Mouse (Mus musculus): Measurements from ENCODE around the gene Tanc2. TPM values are rescaled to one million over a fixed set of nuclear protein-coding genes. Genes with fewer than 3 reads are reported as not detected.

Tanc2 gene
- total RNA-seq, 4 experiments from 2014 or later = 135 to 166 (median 155) TPM

DNA sequence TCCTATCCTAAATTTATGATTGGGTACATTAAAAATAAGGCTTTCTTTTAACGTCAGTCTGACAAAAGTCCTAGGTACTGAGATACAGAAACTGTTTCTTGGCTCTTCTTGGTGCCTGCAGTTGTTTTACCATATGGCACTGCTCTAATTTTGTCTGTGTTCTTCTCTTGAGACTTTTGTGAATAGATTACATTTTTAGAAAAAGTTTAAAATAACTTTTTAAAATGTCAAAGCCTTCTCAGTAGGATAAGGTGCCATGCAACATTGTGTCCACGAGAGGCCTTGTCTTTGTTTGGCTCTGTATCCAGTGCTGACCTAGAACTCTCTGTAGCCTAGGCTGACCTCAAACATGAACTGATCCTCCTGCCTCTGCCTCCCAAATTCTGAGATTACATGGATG lies 238.4 kb downstream of the Tanc2 start:
- peak; percentile 23 to 36 for DNase-seq (ENCODE audit: low spot score in 2 of 2)

DNA sequence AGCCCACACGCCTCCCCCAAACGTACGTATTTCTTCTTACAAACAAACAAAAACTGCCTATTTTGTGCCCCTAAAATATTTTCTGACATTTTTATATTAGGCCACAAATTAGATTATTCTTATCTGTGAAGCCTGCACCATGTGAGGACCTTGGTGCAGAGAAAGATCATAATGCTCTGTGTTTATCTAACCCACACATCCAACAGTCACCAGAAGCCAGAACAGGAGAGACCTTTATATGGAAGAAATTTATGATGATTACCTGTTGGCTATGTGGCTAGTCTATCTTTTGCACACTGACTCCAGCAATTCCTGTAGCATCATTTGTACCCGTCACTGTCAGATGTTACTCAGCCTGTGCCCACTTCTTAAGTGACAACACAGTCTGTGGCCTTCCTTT lies 245.4 kb downstream of the Tanc2 start:
- DNase-seq (ENCODE audit: low spot score in 2 of 2) = no peak

DNA sequence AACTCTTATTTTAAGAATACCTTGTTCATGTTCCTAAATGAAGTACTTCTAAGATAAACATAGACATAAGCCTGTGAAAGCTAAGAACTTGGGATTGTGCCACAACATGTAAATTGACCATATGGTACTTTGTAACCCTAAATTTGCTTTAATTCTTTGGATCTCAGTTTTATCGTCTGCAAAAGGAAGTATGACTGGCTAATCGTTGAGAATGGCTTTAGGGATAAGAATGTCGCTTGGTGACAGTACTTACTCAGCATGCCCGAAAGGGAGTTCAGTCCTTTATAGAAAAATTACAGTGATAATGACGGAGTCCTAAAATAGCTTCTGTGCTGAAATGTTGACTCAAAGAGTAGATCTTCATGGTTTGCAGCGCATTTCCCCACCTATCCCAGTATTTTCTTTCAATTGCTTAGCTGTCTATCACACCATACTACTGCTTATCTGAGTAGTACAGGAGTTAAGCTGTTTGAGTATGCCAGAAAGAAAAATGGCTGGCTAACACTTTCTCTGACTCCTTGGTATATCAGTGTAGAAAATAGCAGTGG lies 246.6 kb downstream of the Tanc2 start:
- no peak for DNase-seq (ENCODE audit: low spot score in 2 of 2)

DNA sequence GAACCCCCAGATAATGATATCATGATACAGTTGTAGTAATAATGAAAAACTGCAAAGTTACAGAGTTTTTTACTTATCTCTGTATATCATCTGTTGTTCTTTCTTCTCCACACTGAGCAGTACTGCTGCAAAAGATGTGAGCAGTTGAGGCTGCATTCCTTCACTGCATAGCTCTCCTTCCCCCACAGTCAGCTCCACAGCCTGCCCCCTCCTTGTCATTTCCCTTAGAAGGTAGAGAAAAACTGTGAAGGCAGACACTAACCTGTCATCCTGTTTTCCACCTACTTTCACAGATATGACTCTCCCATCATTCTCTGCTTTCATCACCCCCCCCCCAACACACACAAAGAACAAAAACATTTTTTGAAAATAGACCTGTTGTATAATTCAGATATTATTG lies 248.2 kb downstream of the Tanc2 start:
- no peak for DNase-seq (ENCODE audit: low spot score in 2 of 2)

DNA sequence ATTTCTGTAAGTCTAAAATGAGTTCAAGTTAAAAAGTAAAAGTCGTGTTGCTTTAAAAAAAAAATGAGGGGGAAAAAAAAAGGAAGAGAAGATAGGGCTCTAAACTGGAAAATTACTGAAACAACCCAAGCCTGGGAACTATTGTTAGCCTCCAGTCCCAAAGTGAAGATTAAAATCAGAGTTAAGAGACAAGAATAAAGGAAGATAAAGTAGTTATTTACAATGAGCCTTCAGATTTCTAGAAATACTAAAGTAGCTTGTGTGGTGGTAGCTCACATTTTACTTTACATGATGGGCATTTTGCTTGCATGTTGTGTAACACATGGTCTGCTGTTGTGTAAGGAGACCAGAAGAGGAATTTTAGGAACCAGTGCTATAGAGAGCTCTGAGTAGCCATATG lies 256.1 kb downstream of the Tanc2 start:
- DNase-seq (ENCODE audit: low spot score in 2 of 2) = no peak

DNA sequence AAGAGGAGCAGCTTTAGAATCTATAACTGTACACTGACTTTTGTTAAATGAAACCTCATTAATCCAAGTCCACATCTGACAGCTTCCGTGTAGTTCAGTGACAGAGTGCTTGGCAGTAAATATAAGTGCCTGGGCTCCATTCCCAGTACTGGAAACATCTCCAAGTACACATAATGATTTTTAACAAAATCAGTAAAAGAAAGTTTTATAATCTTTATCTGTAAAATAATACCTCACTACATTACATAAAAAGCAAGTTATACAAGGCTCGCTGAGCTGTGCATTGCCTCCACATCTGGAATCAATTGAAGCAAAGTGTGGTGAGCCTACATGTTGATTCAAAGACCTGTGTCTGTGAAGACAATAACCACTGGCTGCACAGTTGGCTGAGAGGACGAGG lies 265.7 kb downstream of the Tanc2 start:
- DNase-seq (ENCODE audit: low spot score in 2 of 2) = peak in 1 of 2 experiments; percentile 38

DNA sequence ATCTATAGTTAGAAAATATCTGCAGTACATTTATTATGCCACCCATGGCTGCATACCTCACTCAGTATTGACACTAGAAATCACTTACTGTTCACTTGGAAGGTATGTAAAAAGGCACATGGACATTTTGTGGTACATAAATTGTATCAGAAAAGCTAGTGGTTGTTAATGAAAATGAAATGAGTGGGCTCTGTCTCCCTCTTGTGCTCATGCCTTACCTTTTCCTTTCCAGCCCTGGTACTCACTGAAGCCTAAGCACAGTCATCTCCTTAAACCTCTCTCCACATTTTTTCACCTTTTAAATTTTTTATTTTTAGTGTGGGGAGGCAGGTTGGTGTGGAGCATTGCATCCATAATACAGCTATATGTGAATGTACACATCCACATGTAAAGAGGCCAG lies 268.3 kb downstream of the Tanc2 start:
- no peak for DNase-seq (ENCODE audit: low spot score in 2 of 2)

DNA sequence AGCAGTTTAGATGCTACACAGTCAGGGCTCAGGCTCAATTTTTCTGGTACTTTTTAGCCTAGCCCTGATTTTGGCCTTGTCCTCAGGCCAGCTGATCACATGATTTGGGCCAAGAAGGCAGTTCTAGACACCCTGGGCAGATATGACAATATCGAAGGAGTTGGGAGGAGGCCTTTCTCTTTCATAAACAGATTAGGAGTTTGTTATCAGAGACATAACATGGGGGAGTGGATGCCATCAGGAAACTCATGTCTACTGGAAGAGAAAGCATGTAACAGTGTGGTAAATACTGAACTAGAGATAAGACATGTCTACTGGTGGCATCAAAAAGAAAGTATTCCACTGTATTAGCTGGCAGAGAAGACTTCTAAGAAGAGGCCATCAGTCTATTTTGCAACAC lies 295.8 kb downstream of the Tanc2 start:
- no peak for DNase-seq (ENCODE audit: low spot score in 2 of 2)

DNA sequence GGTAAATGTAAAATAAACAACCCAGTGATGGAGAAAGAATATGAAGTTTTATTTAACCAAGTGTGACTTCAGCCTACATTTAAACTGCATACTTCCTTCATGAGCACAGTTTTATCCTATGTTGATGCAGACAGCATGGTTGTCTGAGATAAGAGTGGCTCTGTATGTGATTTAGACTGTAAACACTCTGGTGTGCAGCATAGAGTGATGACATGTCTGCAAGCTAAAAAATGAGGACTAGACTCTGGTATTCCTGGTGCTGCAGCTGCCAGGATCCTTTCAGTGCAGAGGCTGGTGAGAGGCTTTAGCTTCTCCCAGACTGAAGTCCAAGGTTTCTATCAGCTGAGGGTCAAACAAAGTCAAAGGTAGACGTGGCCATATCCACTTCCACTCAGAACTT lies 297.5 kb downstream of the Tanc2 start:
- no peak for DNase-seq (ENCODE audit: low spot score in 2 of 2)

DNA sequence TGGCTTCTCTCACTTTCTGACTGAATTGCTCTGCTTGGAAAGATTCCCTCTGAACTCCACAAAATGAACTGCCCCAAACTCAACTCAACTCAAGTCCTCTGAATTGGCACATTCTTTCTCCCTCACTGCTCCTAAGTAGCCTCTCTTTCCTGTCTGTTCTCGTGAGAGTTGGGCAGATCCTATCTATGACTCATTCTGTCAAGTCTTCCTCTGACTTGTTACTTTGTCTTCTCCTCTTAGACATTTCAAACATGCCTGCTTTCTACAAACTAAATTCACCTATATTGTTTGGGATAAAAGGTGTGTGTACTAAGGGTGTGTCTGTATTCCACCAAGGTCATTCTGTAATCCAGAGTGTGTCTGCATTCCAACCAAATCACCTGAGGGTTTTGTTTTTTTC lies 309.4 kb downstream of the Tanc2 start:
- no peak for DNase-seq (ENCODE audit: low spot score in 2 of 2)

DNA sequence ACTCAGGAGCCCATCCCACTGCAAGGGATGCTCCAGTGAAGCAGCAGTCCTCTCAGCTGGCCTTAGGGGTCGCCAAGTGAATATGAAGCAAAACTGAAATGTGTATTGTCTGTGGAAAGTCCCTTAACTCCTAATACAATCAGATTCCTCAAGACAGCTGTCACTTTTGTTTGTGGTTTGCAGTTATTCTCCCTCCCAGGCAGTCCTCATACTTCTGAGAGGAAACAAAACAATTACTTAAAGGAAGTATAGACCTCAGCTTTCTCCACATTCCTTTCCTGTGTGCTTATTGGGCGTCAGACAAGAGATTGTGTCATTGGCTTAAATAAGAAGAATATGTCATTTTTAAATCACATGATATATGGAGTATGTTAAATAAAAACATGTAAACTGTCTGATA lies 311.7 kb downstream of the Tanc2 start:
- no peak for DNase-seq (ENCODE audit: low spot score in 2 of 2)

DNA sequence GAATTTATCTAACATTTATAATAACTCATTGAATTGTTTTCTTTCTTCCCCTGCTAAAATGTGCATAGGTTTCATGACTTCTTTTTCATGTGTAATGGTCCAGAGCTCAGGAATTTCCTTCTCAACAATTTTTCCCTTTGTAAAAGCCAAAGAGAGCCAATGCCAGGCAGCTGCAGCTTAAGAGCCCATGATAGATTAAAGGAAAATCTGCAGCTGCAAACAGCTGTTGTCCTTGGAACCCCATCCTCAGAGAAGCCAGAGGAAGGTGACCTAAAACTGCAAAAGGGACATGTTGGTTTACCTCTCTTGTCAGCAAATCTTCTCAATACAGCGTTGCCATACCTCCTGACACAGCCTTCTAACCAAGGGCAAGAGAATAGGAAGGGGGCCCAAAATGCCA lies 313.2 kb downstream of the Tanc2 start:
- no peak for DNase-seq (ENCODE audit: low spot score in 2 of 2)

DNA sequence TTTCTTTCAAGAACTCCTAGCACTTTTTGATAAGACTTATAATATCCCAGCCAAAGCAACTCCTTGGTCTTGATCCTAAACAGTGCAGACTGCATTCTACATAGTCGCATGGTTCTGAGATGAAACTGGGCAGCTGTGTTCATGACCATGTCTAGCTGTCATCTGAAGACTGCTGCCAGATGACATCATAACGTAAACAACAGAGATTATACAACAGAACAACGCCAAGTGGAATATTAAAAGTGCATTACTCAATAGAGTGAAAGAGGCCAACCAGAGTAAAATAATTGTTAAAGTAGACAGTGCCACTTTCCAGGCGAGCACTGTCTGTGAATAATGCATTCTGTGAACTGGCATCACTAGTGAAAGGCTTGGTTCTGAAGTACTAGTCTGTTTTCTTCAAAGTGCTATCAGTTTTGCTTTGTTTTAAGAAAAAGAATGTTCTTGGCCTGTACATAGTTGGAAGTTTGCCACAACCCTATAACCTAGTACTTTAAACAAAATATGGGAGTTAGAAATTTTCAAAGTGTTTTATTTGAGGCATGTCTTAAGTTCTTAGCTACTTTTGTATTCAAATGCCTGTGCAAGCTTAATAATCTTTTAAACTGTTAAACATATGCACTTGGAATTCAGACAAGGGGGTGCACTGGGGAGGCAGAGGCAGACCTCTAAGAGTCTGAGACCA lies 315.9 kb downstream of the Tanc2 start:
- no peak for DNase-seq (ENCODE audit: low spot score in 2 of 2)

DNA sequence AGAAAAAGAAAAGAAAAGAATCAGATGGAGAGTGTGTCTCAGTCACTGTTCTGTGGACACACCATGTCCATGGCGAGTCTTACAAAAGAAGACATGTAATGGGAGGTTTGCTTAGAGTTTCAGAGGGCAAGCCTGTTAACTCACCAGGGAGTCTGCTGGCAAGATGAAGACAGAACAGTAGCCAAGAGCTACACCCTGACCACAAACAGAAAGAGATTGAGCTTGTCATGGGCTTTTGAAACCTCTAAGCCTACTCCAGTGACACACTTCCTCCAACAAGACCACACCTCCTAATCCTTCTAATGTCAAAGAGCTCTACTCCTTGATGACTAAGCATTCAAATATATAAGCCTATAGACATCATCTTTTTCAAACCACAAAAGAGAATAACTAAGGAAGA lies 317.6 kb downstream of the Tanc2 start:
- DNase-seq (ENCODE audit: low spot score in 2 of 2) = no peak

DNA sequence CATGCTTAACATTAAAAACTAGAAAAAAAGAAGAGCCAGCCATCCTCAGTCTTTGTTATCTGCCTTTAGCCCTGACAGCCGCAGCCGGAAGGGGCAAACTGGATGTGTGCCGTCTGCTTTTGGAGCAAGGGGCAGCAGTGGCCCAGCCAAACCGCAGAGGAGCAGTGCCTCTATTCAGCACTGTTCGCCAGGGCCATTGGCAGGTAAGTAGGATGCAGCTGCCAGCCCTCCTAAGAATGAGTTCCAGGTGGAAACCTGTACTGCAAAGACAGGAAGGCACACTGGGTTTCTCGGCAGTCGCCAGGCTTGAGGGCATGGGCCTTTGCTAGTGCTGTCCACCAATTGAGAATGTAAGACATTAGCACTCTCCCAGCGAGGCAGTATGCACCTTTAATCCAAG lies 319.1 kb downstream of the Tanc2 start:
- DNase-seq (ENCODE audit: low spot score in 2 of 2) = no peak

DNA sequence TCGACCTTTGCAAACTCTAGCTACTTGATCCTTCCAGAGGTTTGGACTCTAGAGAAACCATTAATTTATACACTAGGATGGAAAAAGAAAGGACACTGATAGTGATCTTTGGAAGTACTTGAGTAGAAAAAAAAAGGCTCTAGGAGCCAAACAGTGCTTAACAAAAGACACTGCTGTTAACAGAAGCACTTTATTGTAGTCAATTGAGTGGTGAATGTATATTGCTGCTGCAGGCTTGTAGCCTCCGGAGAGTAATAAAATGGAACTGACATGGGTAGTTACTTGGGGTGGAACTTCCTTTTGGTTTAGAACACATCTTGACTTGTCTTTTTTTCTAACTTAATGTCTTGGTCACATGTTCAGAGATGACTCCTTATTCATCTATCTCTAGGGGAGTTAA lies 319.8 kb downstream of the Tanc2 start:
- DNase-seq (ENCODE audit: low spot score in 2 of 2) = no peak

DNA sequence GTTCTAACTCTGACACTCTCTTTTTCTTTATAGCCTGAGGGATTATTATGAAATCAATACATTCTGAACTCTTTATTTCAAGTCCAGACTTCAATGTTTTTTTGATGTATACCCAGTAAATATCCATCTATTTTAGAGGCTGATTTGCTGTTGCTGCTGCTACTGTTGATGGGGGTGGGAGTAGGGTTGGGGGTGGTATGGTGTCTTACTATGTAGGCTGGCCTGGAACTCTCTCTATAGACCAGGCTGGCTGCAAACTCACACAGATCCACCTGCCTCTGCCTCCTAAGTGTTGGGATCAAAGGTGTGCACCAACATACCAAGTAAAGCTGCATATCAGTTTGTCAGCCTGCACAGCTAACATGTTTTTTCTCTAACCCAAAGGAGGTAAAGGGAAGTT lies 321.4 kb downstream of the Tanc2 start:
- DNase-seq (ENCODE audit: low spot score in 2 of 2) = no peak

DNA sequence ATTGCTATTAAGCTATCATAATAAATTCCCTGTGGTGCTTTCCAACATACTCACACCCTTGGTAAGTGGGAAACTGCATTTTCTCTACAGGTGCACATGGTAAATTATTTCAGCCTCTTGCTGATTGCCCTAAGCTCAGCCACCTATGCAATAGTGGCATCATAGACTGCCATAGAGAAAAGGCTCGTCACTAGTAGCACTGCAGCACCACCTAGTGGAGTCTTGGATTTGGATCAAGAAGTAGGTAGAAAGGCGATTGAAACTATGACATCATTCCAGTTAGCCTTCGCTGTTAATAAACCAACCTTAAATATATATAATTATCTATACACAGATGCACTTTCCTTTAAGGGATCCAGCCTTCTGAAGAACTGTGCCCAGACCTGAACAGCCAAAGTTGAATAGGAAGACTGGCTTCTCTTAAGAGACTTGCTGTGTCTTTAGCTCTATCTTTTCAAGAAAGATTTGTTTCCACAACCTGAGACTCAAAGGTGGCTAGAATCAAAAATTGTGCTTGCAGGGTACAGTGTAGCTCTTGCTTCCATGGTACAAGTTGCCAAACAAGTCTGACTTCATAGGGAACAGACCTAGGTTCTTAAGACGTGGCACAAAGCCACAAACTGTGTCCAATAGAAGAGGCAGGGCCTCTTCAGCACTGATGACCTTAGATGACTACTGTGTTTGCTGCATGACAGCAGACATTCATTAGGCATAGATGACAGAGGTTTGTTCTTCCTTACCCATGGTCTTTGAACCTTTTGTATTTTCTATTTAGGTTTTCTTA lies 322.0 kb downstream of the Tanc2 start:
- peak; percentile 75 to 79 for DNase-seq (ENCODE audit: low spot score in 2 of 2)

DNA sequence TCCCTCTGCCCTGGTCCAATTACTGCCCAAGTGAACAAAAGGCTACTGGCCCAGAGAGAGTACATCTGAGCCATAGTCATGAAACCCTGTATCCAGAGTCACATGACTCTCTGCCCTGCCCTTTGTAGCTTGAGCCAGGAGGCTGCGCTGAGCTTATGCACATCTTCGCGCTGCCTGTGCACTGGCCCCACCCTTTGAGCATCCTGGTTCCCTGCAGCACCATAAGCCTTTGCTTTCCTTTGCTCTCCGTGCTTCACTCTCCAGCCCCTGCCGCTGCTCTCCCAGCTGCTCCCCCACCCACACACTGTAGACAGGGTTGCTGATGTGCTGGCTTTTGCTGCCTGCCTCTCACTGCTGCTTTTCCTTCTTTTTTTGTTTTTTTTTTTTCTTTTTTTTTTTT lies 323.8 kb downstream of the Tanc2 start:
- DNase-seq (ENCODE audit: low spot score in 2 of 2) = no peak

DNA sequence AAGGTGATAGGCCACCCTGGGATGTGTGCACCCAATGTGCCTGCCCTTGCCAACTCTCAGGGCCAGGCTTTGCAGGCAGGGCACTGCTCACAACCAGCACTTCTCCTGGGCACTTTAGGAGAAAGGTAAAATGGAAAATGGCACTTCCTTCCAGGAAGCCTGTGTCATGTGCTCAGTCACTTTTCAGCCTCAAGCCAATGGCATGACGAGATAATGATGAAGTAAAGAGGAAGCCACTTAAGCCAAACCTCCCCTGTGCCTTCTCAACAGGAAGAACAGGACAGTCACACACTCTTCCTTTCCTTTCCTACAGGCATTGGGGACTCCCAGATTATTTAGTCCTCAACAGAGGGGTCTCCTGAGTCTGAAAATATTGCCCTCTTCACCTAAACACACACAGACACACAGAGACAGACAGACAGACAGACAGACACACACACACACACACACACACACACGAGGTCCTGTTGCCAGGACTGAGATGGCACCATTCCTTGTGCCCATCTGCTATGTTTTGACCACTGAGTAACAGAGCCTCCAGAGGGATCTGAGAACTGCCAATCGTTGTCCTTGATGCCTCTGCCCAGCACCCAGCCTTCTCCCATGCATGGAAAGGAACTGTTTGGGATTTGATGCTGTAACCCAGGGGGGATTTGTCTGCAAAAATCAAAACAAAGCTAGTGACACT lies 330.5 kb downstream of the Tanc2 start:
- DNase-seq (ENCODE audit: low spot score in 2 of 2) = no peak

DNA sequence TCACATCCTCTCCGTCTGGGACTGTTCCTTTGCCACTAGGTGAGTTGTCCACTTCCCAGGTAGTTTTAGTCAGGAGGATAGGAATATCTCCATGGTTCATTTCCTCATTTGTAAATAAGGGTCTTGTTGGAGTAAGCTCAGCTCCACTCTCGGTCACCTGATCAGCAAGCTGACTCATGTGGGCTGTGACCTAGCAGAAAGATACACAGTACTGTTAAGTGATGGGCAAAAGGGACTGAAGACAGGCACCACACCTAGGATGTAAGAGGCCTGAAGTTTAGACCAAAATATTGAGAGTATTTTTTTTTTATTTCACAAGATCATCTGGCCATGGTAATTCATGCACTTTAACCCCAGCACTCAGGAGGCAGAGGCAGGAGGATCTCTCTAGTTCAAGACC lies 331.1 kb downstream of the Tanc2 start:
- no peak for DNase-seq (ENCODE audit: low spot score in 2 of 2)

DNA sequence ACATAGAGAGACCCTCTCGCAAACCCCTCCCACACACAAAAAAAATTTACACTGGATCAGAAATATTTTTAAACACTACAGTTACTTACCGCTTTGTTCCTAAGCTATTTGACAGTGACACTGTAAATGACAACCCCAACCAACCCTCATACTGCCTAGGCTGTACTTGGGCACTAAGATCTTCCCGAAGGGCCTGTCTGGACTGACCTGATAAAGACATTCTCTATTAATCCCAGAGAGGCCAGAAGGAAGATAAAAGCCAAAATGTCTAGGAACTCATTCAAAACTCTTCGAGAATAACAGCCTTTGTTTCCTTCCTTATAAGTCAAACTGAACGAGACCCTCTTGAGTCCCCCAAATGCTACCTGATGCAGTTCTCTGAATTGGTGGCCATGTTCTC lies 331.5 kb downstream of the Tanc2 start:
- no peak for DNase-seq (ENCODE audit: low spot score in 2 of 2)
